Mouse (Mus musculus) MEL (cell line): ENCODE data around the gene Mgat5. TPM values are rescaled to one million over a fixed set of nuclear protein-coding genes. Genes with fewer than 3 reads are reported as not detected.
A peak's percentile ranks its signal among the peaks of the same experiment; 100 is the strongest.

Experiments used
- DNase-seq: peaks from one replicate; pipeline ENCODE4 v3.0.0; 2011; ENCODE audit warnings: low read depth, low spot score
- H3K27ac ChIP-seq: 2 replicates; pipeline ENCODE4 v1.5.1; 2012; ENCODE audit warnings: low read depth, mild to moderate bottlenecking, control low read depth, low read length, moderate library complexity; ENCODE audit not compliant: control insufficient read depth
- H3K27me3 ChIP-seq, 2 experiments: fragments of 150-350 bp in 1 of 2; sonication (generic) in 1 of 2; 2 replicates each; pipeline ENCODE4 v1.6.1; 2012; ENCODE audit warnings: low read length in 2 of 2, mild to moderate bottlenecking in 2 of 2, improper control_type of control experiment in 1 of 2, moderate library complexity in 1 of 2; ENCODE audit not compliant: insufficient read depth in 2 of 2, control insufficient read depth in 1 of 2
- H3K36me3 ChIP-seq, 2 experiments: 2 replicates each; pipeline ENCODE4 v1.6.1; 2012 to 2014; ENCODE audit warnings: low read length in 2 of 2, improper control_type of control experiment in 1 of 2, inconsistent platforms in 1 of 2, mild to moderate bottlenecking in 1 of 2; ENCODE audit not compliant: insufficient read depth in 2 of 2, control insufficient read depth in 1 of 2
- H3K4me1 ChIP-seq, 2 experiments: fragments of 150-350 bp in 1 of 2; sonication (generic) in 1 of 2; 2 replicates each; pipeline ENCODE4 v1.6.1; 2012; ENCODE audit warnings: low read length in 2 of 2, improper control_type of control experiment in 1 of 2, mild to moderate bottlenecking in 1 of 2; ENCODE audit not compliant: insufficient read depth in 2 of 2, control insufficient read depth in 1 of 2
- H3K4me3 ChIP-seq, 2 experiments: fragments of 150-350 bp in 1 of 2; sonication (generic) in 1 of 2; 2 replicates each; pipeline ENCODE4 v1.5.1; 2012; ENCODE audit warnings: low read depth in 2 of 2, low read length in 2 of 2, mild to moderate bottlenecking in 2 of 2, moderate library complexity in 2 of 2, control low read depth in 1 of 2, improper control_type of control experiment in 1 of 2; ENCODE audit not compliant: control insufficient read depth in 1 of 2, insufficient read depth in 1 of 2
- H3K79me2 ChIP-seq: 2 replicates; pipeline ENCODE4 v1.6.1; 2012; ENCODE audit warnings: mild to moderate bottlenecking, low read length, moderate library complexity; ENCODE audit not compliant: control insufficient read depth, poor library complexity, insufficient read depth
- H3K9ac ChIP-seq: 2 replicates; pipeline ENCODE4 v1.6.1; 2012; ENCODE audit warnings: low read depth, mild to moderate bottlenecking, control low read depth, low read length, moderate library complexity; ENCODE audit not compliant: control insufficient read depth, poor library complexity, severe bottlenecking
- H3K9me3 ChIP-seq: fragments of 150-350 bp; sonication (generic); replicated peaks from 2 replicates; pipeline ENCODE4 v1.6.1; 2012; ENCODE audit warnings: mild to moderate bottlenecking, low read length, improper control_type of control experiment, moderate library complexity; ENCODE audit not compliant: insufficient read depth
- BHLHE40 ChIP-seq: IDR thresholded peaks from 2 replicates; pipeline ENCODE4 v1.6.1; 2012; ENCODE audit warnings: low read depth, mild to moderate bottlenecking, inconsistent platforms, low read length, improper control_type of control experiment, borderline replicate concordance
- CHD1 ChIP-seq: IDR thresholded peaks from 2 replicates; pipeline ENCODE4 v1.6.1; 2012; ENCODE audit warnings: low read depth, mild to moderate bottlenecking, inconsistent platforms, low read length, improper control_type of control experiment
- CHD2 ChIP-seq: IDR thresholded peaks from 2 replicates; pipeline ENCODE4 v1.6.1; 2011; ENCODE audit warnings: low read length, improper control_type of control experiment
- CTCF ChIP-seq, 3 experiments: IDR thresholded peaks in 2 of 3; conservative IDR thresholded peaks in 1 of 3; 2 replicates each; pipeline ENCODE4 v1.5.1; 2011 to 2012; ENCODE audit warnings: low read length in 3 of 3, low read depth in 2 of 3, mild to moderate bottlenecking in 2 of 3, improper control_type of control experiment in 1 of 3, inconsistent platforms in 1 of 3, mixed read lengths in 1 of 3, moderate library complexity in 1 of 3; ENCODE audit not compliant: control insufficient read depth in 1 of 3, insufficient read depth in 1 of 3, poor library complexity in 1 of 3, severe bottlenecking in 1 of 3
- E2F4 ChIP-seq: IDR thresholded peaks from 2 replicates; pipeline ENCODE4 v1.6.1; 2011; ENCODE audit warnings: low read depth, low read length, improper control_type of control experiment, borderline replicate concordance
- ELF1 ChIP-seq: IDR thresholded peaks from 2 replicates; pipeline ENCODE4 v1.6.1; 2014; ENCODE audit warnings: low read depth, mild to moderate bottlenecking, inconsistent platforms, low read length, improper control_type of control experiment, moderate library complexity
- EP300 ChIP-seq, 2 experiments: IDR thresholded peaks; 2 replicates each; pipeline ENCODE4 v1.6.1; 2011; ENCODE audit warnings: improper control_type of control experiment in 2 of 2, low read length in 2 of 2, low read depth in 1 of 2, mild to moderate bottlenecking in 1 of 2
- ETS1 ChIP-seq: IDR thresholded peaks from 2 replicates; pipeline ENCODE4 v1.6.1; 2012; ENCODE audit warnings: low read depth, mild to moderate bottlenecking, inconsistent platforms, low read length, improper control_type of control experiment, moderate library complexity
- GABPA ChIP-seq: IDR thresholded peaks from 2 replicates; pipeline ENCODE4 v1.6.1; 2012; ENCODE audit warnings: low read depth, mild to moderate bottlenecking, inconsistent platforms, low read length, improper control_type of control experiment, moderate library complexity
- JUND ChIP-seq: IDR thresholded peaks from 2 replicates; pipeline ENCODE4 v1.6.1; 2011; ENCODE audit warnings: low read depth, mild to moderate bottlenecking, improper control_type of control experiment, low read length
- KAT2A ChIP-seq: conservative IDR thresholded peaks from 2 replicates; pipeline ENCODE4 v1.6.1; 2012; ENCODE audit warnings: low read depth, low read length, improper control_type of control experiment, inconsistent platforms
- MAFK ChIP-seq: IDR thresholded peaks from 2 replicates; pipeline ENCODE4 v1.6.1; 2011; ENCODE audit warnings: low read depth, mild to moderate bottlenecking, low read length, improper control_type of control experiment, borderline replicate concordance
- MAX ChIP-seq: IDR thresholded peaks from 2 replicates; pipeline ENCODE4 v1.6.1; 2011; ENCODE audit warnings: low read length, improper control_type of control experiment
- MAZ ChIP-seq: IDR thresholded peaks from 2 replicates; pipeline ENCODE4 v1.6.1; 2012; ENCODE audit warnings: low read depth, mild to moderate bottlenecking, inconsistent platforms, low read length, improper control_type of control experiment
- MEF2A ChIP-seq: IDR thresholded peaks from 2 replicates; pipeline ENCODE4 v1.6.1; 2014; ENCODE audit warnings: low read depth, mild to moderate bottlenecking, inconsistent platforms, low read length, improper control_type of control experiment; ENCODE audit not compliant: poor library complexity, insufficient replicate concordance, severe bottlenecking; ENCODE audit errors: extremely low read depth
- MXI1 ChIP-seq: IDR thresholded peaks from 2 replicates; pipeline ENCODE4 v1.6.1; 2011; ENCODE audit warnings: mild to moderate bottlenecking, low read depth, low read length, improper control_type of control experiment
- MYB ChIP-seq: IDR thresholded peaks from 2 replicates; pipeline ENCODE4 v1.6.1; 2011; ENCODE audit warnings: mild to moderate bottlenecking, low read depth, low read length, improper control_type of control experiment
- MYC ChIP-seq: IDR thresholded peaks from 2 replicates; pipeline ENCODE4 v1.6.1; 2011; ENCODE audit warnings: low read depth, mild to moderate bottlenecking, low read length, improper control_type of control experiment, moderate library complexity
- NELFE ChIP-seq: IDR thresholded peaks from 2 replicates; pipeline ENCODE4 v1.6.1; 2011; ENCODE audit warnings: low read depth, low read length, improper control_type of control experiment
- NRF1 ChIP-seq: IDR thresholded peaks from 2 replicates; pipeline ENCODE4 v1.6.1; 2014; ENCODE audit warnings: low read depth, mild to moderate bottlenecking, inconsistent platforms, low read length, improper control_type of control experiment, moderate library complexity; ENCODE audit not compliant: poor library complexity, insufficient read depth, severe bottlenecking
- POLR2A ChIP-seq, 2 experiments: IDR thresholded peaks; 2 replicates each; pipeline ENCODE4 v1.6.1; 2011 to 2012; ENCODE audit warnings: low read length in 2 of 2, mild to moderate bottlenecking in 2 of 2, control low read depth in 1 of 2, improper control_type of control experiment in 1 of 2, low read depth in 1 of 2, moderate library complexity in 1 of 2; ENCODE audit not compliant: control insufficient read depth in 1 of 2, insufficient read depth in 1 of 2, poor library complexity in 1 of 2
- POLR2AphosphoS2 ChIP-seq: IDR thresholded peaks from 2 replicates; pipeline ENCODE4 v1.6.1; 2011; ENCODE audit warnings: low read length, improper control_type of control experiment
- POLR2AphosphoS5 ChIP-seq: IDR thresholded peaks from 2 replicates; pipeline ENCODE4 v1.6.1; 2012; ENCODE audit warnings: low read depth, borderline replicate concordance, mild to moderate bottlenecking, inconsistent platforms, low read length, moderate library complexity, mixed read lengths
- RAD21 ChIP-seq: IDR thresholded peaks from 2 replicates; pipeline ENCODE4 v1.6.1; 2011; ENCODE audit warnings: mild to moderate bottlenecking, low read depth, low read length, improper control_type of control experiment
- RCOR1 ChIP-seq: IDR thresholded peaks from 2 replicates; pipeline ENCODE4 v1.6.1; 2012; ENCODE audit warnings: low read depth, mild to moderate bottlenecking, inconsistent platforms, low read length, improper control_type of control experiment
- SIN3A ChIP-seq: IDR thresholded peaks from 2 replicates; pipeline ENCODE4 v1.6.1; 2012; ENCODE audit warnings: low read length, improper control_type of control experiment, inconsistent platforms
- SMC3 ChIP-seq: IDR thresholded peaks from 2 replicates; pipeline ENCODE4 v1.6.1; 2011; ENCODE audit warnings: low read depth, low read length, improper control_type of control experiment
- TAL1 ChIP-seq: IDR thresholded peaks from 2 replicates; pipeline ENCODE4 v1.6.1; 2012; ENCODE audit warnings: mild to moderate bottlenecking, inconsistent platforms, low read length, moderate library complexity, mixed read lengths
- TCF12 ChIP-seq: IDR thresholded peaks from 2 replicates; pipeline ENCODE4 v1.6.1; 2014; ENCODE audit warnings: low read depth, mild to moderate bottlenecking, inconsistent platforms, low read length, improper control_type of control experiment, moderate library complexity
- UBTF ChIP-seq: IDR thresholded peaks from 2 replicates; pipeline ENCODE4 v1.6.1; 2012; ENCODE audit warnings: low read depth, mild to moderate bottlenecking, inconsistent platforms, low read length, improper control_type of control experiment, moderate library complexity, borderline replicate concordance; ENCODE audit not compliant: insufficient read depth
- USF1 ChIP-seq: IDR thresholded peaks from 2 replicates; pipeline ENCODE4 v1.6.1; 2014; ENCODE audit warnings: low read depth, mild to moderate bottlenecking, inconsistent platforms, low read length, improper control_type of control experiment, moderate library complexity
- USF2 ChIP-seq, 2 experiments: IDR thresholded peaks; 2 replicates each; pipeline ENCODE4 v1.6.1; 2011 to 2012; ENCODE audit warnings: improper control_type of control experiment in 2 of 2, low read length in 2 of 2, borderline replicate concordance in 1 of 2, inconsistent platforms in 1 of 2, low read depth in 1 of 2, mild to moderate bottlenecking in 1 of 2; ENCODE audit not compliant: insufficient read depth in 1 of 2
- ZC3H11A ChIP-seq: IDR thresholded peaks from 2 replicates; pipeline ENCODE4 v1.6.1; 2012; ENCODE audit warnings: low read depth, mild to moderate bottlenecking, inconsistent platforms, low read length, improper control_type of control experiment
- ZKSCAN1 ChIP-seq: IDR thresholded peaks from 2 replicates; pipeline ENCODE4 v1.6.1; 2012; ENCODE audit warnings: low read depth, mild to moderate bottlenecking, inconsistent platforms, low read length, improper control_type of control experiment, moderate library complexity
- ZMIZ1 ChIP-seq: IDR thresholded peaks from 2 replicates; pipeline ENCODE4 v1.6.1; 2012; ENCODE audit warnings: low read depth, mild to moderate bottlenecking, inconsistent platforms, low read length, improper control_type of control experiment, moderate library complexity
- ZNF384 ChIP-seq: IDR thresholded peaks from 2 replicates; pipeline ENCODE4 v1.6.1; 2012; ENCODE audit warnings: low read depth, mild to moderate bottlenecking, inconsistent platforms, low read length, improper control_type of control experiment
- polyA plus RNA-seq, 2 experiments: library from polyadenylated mRNA; stranded (reverse) in 1 of 2; unstranded in 1 of 2; fragments of >175 nt in 1 of 2; fragments of >200 nt in 1 of 2; gene quantifications; 2 replicates each; pipeline versions ENCODE4 v1.2.1 to v1.2.4; 2012; ENCODE audit warnings: low replicate concordance in 2 of 2, low read depth in 1 of 2; ENCODE audit not compliant: insufficient read length in 2 of 2, insufficient read depth in 1 of 2, missing spikeins in 1 of 2
- total RNA-seq: library from RNA; depleted of rRNA; stranded (reverse); fragments of 300-350 nt; gene quantifications from 2 replicates; pipeline ENCODE4 v1.2.3, GENCODE M21; 2012

Gene Mgat5
- total and polyA plus RNA-seq, 3 experiments: 6.9 to 9.5 TPM; not detected in 1

DNA sequence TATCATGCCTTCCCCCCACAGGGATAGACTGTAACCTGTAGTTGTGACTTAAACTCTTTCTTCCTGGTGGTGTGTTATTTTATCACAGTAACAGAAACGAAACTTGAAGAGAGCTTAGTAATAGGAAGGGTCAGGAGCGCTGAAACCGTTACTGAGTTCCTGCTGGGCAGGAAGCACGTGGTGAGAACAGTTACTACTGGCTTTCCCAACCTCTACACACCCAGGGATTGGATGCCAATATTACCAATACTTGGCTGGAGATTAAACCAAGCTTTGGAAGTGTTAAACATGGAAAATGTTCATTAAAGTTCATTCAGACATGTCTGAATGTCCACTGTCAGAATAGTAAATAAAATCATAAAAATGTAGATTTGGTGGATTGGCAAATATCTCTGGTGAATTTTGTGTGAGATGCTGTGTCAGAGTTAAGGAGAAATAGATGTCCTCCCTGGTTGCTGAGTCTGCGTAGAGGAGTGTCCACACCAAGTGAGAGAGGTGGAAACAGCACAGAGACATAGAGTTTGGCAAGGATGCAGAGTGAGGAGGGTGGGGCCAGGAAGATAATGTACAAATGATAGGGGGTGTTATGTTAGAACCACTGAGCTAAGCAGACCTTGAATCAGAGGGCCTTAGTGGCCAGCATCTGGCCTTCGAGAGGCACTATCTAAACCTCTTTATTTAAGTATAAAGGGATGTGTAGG is 38.2 kb downstream of the Mgat5 start:
- peak overlapping the region; percentile 78 for H3K27ac ChIP-seq
- H3K9me3 ChIP-seq: no peaks in the 10 kb centered on the region
- H3K27me3 ChIP-seq: no peaks in the 10 kb centered on the region
- peaks cover 10 to 47% of the 10 kb centered on the region in 2 experiments for H3K4me1 ChIP-seq
- DNase-seq: peak; percentile 47
- H3K9ac ChIP-seq: peak overlapping the region; percentile 49
- peak overlapping the region in 1 of 2 experiments; percentile 26; a peak in 1 of 4 replicates for H3K4me3 ChIP-seq
- H3K36me3 ChIP-seq: peaks cover 0 to 34% of the 10 kb centered on the region in 2 experiments; a peak in 2 of 4 replicates
- peaks cover 6% of the 10 kb centered on the region; the same call in 1 of the 2 replicates for H3K79me2 ChIP-seq
- TF ChIP-seq UBTF (no peak), TCF12 (no peak), MAZ (no peak), ZNF384 (no peak), NRF1 (no peak), USF1 (peak; percentile 62; the same call in 1 of the 2 replicates), ZC3H11A (no peak), MAX (peak; percentile 81), GABPA (no peak), EP300 (IDR thresholded peaks at IDR 0.05; ENCODE audit: low read depth in 1 of 2, low read length in 2 of 2) (peak in 1 of 2 experiments; percentile 65; a peak in 2 of 4 replicates), ELF1 (no peak), MXI1 (peak; percentile 52), RAD21 (no peak), CTCF (IDR thresholded peaks at IDR 0.05 in 2 of 3, conservative IDR thresholded peaks at IDR 0.05 in 1 of 3; ENCODE audit: control insufficient read depth in 1 of 3, insufficient read depth in 1 of 3, low read depth in 2 of 3, low read length in 3 of 3, poor library complexity in 1 of 3, severe bottlenecking in 1 of 3) (no peak), E2F4 (no peak), POLR2AphosphoS2 (no peak), SMC3 (no peak), POLR2A (IDR thresholded peaks at IDR 0.05; ENCODE audit: control insufficient read depth in 1 of 2, insufficient read depth in 1 of 2, low read depth in 1 of 2, low read length in 2 of 2, poor library complexity in 1 of 2) (no peak), KAT2A (no peak), MYC (peak; percentile 61; the same call in 1 of the 2 replicates), MEF2A (no peak), CHD2 (no peak), MAFK (no peak), ETS1 (0 out of 2 replicates have a peak, but pooled peaks have one; percentile 22), CHD1 (no peak), SIN3A (0 out of 2 replicates have a peak, but pooled peaks have one; percentile 26), ZMIZ1 (no peak), RCOR1 (no peak; the same call in 1 of the 2 replicates), NELFE (no peak), BHLHE40 (no peak), ZKSCAN1 (no peak), JUND (no peak), USF2 (IDR thresholded peaks at IDR 0.05; ENCODE audit: borderline replicate concordance in 1 of 2, insufficient read depth in 1 of 2, low read depth in 1 of 2, low read length in 2 of 2) (no peak), TAL1 (no peak), MYB (peak; percentile 82), POLR2AphosphoS5 (no peak)
